Mouse (Mus musculus) brain, embryonic 14.5 days (tissue): ENCODE measurements at regions not wholly inside any gene's neighbourhood (a gene's known extent, or its start where the extent isn't known, plus 50 kb on each side); places are given as distances from the start of the nearest gene placed in this dataset.

ENCODE experiments used
- CTCF ChIP-seq: fragments of 200-500 bp; IDR thresholded peaks from 2 replicates; pipeline ENCODE4 v1.5.1; 2012; ENCODE audit warnings: inconsistent platforms, mild to moderate bottlenecking, moderate library complexity, borderline replicate concordance; ENCODE audit not compliant: insufficient read depth, insufficient read length; ENCODE audit errors: extremely low read depth
- POLR2A ChIP-seq: fragments of 200-500 bp; IDR thresholded peaks from 2 replicates; pipeline ENCODE4 v1.6.1; 2012; ENCODE audit warnings: mild to moderate bottlenecking, inconsistent platforms, borderline replicate concordance; ENCODE audit not compliant: poor library complexity, insufficient read depth, insufficient read length, severe bottlenecking; ENCODE audit errors: extremely low read depth

DNA sequence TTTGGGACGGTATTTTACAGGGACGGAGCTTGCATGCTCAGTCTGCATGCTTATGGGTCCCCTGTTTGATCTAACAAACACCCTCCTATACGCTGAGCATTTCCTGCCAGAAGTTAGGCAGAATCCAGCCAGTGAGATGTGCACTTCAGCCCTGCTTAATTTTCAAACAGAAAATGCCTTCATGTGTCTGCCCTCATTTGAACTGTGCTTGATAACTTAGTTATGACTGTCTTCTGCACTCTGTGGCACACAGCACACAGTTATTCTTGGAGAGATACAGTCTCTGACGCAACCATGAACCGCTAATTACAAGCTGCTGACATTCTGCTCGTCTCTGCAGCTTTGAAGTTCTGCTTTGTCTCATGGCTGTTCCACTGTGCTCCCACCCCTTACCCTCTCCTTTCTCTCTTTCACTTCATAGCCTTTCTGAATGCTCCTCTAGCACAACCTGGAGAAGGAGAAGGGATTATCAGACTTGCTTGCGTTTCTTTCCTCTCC is 160.2 kb downstream of the Gm11361 start:
- TF ChIP-seq CTCF (no peak), POLR2A (no peak)
